Mouse (Mus musculus) liver, embryonic 14.5 days (tissue): Measurements from ENCODE around the gene Mbnl1.

ENCODE experiments used
- CTCF ChIP-seq: IDR thresholded peaks from 2 replicates; pipeline ENCODE4 v1.5.1; 2016; ENCODE audit warnings: antibody characterized with exemption, low read depth, control low read depth
- EP300 ChIP-seq: IDR thresholded peaks from 2 replicates; pipeline ENCODE4 v1.6.1; 2016; ENCODE audit warnings: antibody characterized with exemption, low read depth

GRCm38 (mm10) chr3:60524127-60524526 lies 51.5 kb downstream of the Mbnl1 start:
- TF ChIP-seq EP300 = no peak
- TF ChIP-seq CTCF = no peak
